Mouse (Mus musculus) telencephalon, adult 2 months (tissue): ENCODE results near the gene Nsrp1.

Source experiments
- DNase-seq: peaks from one replicate; pipeline ENCODE4 v3.0.0-alpha.2; 2011; ENCODE audit warnings: low read depth, low spot score

Gene Nsrp1

GRCm38 (mm10) chr11:77042816-77043215 lies 35.4 kb downstream of the Nsrp1 start:
- DNase-seq, result no peak

GRCm38 (mm10) chr11:77041891-77042290 lies 36.3 kb downstream of the Nsrp1 start:
- no peak for DNase-seq

GRCm38 (mm10) chr11:77031151-77031934 lies 46.9 kb downstream of the Nsrp1 start:
- no peak for DNase-seq

GRCm38 (mm10) chr11:77028157-77028556 lies 50.1 kb downstream of the Nsrp1 start:
- no peak for DNase-seq

- DNase-seq, result no peak
Observed at GRCm38 (mm10) chr11:77026559-77026958, 51.7 kb downstream of the Nsrp1 start.

- DNase-seq, result no peak
Observed at GRCm38 (mm10) chr11:77021749-77022396, 56.4 kb downstream of the Nsrp1 start.

- no peak for DNase-seq
Observed at GRCm38 (mm10) chr11:77019539-77019938, 58.7 kb downstream of the Nsrp1 start.

GRCm38 (mm10) chr11:77018046-77018445 lies 60.2 kb downstream of the Nsrp1 start:
- no peak for DNase-seq

- no peak for DNase-seq
Observed at GRCm38 (mm10) chr11:77010762-77011475, 67.3 kb downstream of the Nsrp1 start.

- no peak for DNase-seq
Observed at GRCm38 (mm10) chr11:77009069-77010025, 68.9 kb downstream of the Nsrp1 start.

- no peak for DNase-seq
Observed at GRCm38 (mm10) chr11:77006616-77007015, 71.6 kb downstream of the Nsrp1 start.

GRCm38 (mm10) chr11:77005881-77006280 lies 72.4 kb downstream of the Nsrp1 start:
- no peak for DNase-seq

- DNase-seq, result no peak
Observed at GRCm38 (mm10) chr11:77002361-77002760, 75.9 kb downstream of the Nsrp1 start.

- no peak for DNase-seq
Observed at GRCm38 (mm10) chr11:77000741-77001140, 77.5 kb downstream of the Nsrp1 start.

GRCm38 (mm10) chr11:76998705-76999226 lies 79.5 kb downstream of the Nsrp1 start:
- DNase-seq, result no peak

GRCm38 (mm10) chr11:76997916-76998704 lies 80.1 kb downstream of the Nsrp1 start, which contains the start of gene Slc6a4:
TSS of gene Slc6a4 (plus strand) at chr11:76998603.
- DNase-seq, result no peak

GRCm38 (mm10) chr11:76997305-76997704 lies 80.9 kb downstream of the Nsrp1 start:
- no peak for DNase-seq

- peak; percentile 22 for DNase-seq
Observed at GRCm38 (mm10) chr11:76995966-76996672, 82.1 kb downstream of the Nsrp1 start.
